Mouse (Mus musculus) midbrain, embryonic 10.5 days (tissue): ENCODE data around the gene Cyp2u1. TPM values are rescaled to one million over a fixed set of nuclear protein-coding genes. Genes with fewer than 3 reads are reported as not detected.

Source experiments
- DNase-seq: peaks from one replicate; pipeline ENCODE4 v3.0.0-alpha.2; 2017; ENCODE audit warnings: low spot score
- H3K27ac ChIP-seq: fragments of 300-500 bp; sonication (generic); replicated peaks from 2 replicates; pipeline ENCODE4 v1.5.1; 2016; ENCODE audit warnings: mild to moderate bottlenecking
- H3K27me3 ChIP-seq: fragments of 300-500 bp; sonication (generic); 2 replicates; pipeline ENCODE4 v1.6.1; 2016; ENCODE audit warnings: low read depth, mild to moderate bottlenecking; ENCODE audit not compliant: poor library complexity, severe bottlenecking
- H3K36me3 ChIP-seq: fragments of 300-500 bp; sonication (generic); 2 replicates; pipeline ENCODE4 v1.6.1; 2016; ENCODE audit warnings: mild to moderate bottlenecking, moderate library complexity
- H3K4me1 ChIP-seq: fragments of 300-500 bp; sonication (generic); 2 replicates; pipeline ENCODE4 v1.6.1; 2016
- H3K4me3 ChIP-seq: fragments of 300-500 bp; sonication (generic); 2 replicates; pipeline ENCODE4 v1.5.1; 2016; ENCODE audit warnings: mild to moderate bottlenecking, moderate library complexity
- H3K9me3 ChIP-seq: fragments of 300-500 bp; sonication (generic); replicated peaks from 2 replicates; pipeline ENCODE4 v1.6.1; 2016; ENCODE audit warnings: mild to moderate bottlenecking
- WGBS: fragments of 180-500 bp; shearing (Covaris S2); methylation state at CpG from one replicate; pipeline ENCODE4 v1.1.7; 2016; 5-methylcytosine and 5-hydroxymethylcytosine counted together
- polyA plus RNA-seq: library from polyadenylated mRNA; unstranded; fragments of >200 nt; fragmentation: Nextera tagmentation; extraction: Ambion mirVana; gene quantifications from 2 replicates; pipeline ENCODE4 v1.2.1, GENCODE M21; 2016

The Cyp2u1 gene
- polyA plus RNA-seq, 1 experiment from 2014 or later = 1.2 TPM

- no peak overlapping the region for H3K27ac ChIP-seq
- no peak for DNase-seq
- peaks cover 25% of the 10 kb centered on the region for H3K4me1 ChIP-seq
- H3K4me3 ChIP-seq = no peak overlapping the region
- 91% methylated on average over 8 of the region's 8 CpGs for WGBS
- H3K9me3 ChIP-seq = peaks cover 6% of the 10 kb centered on the region; the same call in 1 of the 2 replicates
- peaks cover 29% of the 10 kb centered on the region for H3K36me3 ChIP-seq
- peaks cover 49% of the 10 kb centered on the region for H3K27me3 ChIP-seq
Measured at GRCm38 (mm10) chr3:131265516-131265915, 37.5 kb downstream of the Cyp2u1 start.

- Histone ChIP-seq H3K27ac (no peak overlapping the region), H3K27me3 (peaks cover 39% of the 10 kb centered on the region), H3K36me3 (peaks cover 32% of the 10 kb centered on the region), H3K9me3 (peaks cover 7% of the 10 kb centered on the region; the same call in 1 of the 2 replicates), H3K4me1 (peaks cover 10% of the 10 kb centered on the region), H3K4me3 (no peak overlapping the region)
- no peak for DNase-seq
- WGBS = 68% methylated on average over 15 of the region's 15 CpGs
Measured at GRCm38 (mm10) chr3:131263766-131264486, 39.1 kb downstream of the Cyp2u1 start.

- WGBS = 93% methylated on average over 6 of the region's 6 CpGs
- Histone ChIP-seq H3K4me1 (peaks cover 8% of the 10 kb centered on the region), H3K4me3 (no peak overlapping the region), H3K36me3 (peaks cover 35% of the 10 kb centered on the region), H3K27me3 (peaks cover 6% of the 10 kb centered on the region; the same call in 1 of the 2 replicates), H3K9me3 (peaks cover 7% of the 10 kb centered on the region; the same call in 1 of the 2 replicates), H3K27ac (no peak overlapping the region)
- DNase-seq = no peak
Measured at GRCm38 (mm10) chr3:131260418-131260817, 42.6 kb downstream of the Cyp2u1 start.

- Histone ChIP-seq H3K36me3 (peaks cover 37% of the 10 kb centered on the region), H3K4me1 (peaks cover 8% of the 10 kb centered on the region), H3K27ac (no peak overlapping the region), H3K27me3 (no peaks in the 10 kb centered on the region), H3K9me3 (peaks cover 7% of the 10 kb centered on the region; the same call in 1 of the 2 replicates), H3K4me3 (no peak overlapping the region)
- no peak for DNase-seq
- 93% methylated on average over 9 of the region's 9 CpGs for WGBS
Measured at GRCm38 (mm10) chr3:131259392-131259965, 43.5 kb downstream of the Cyp2u1 start.

GRCm38 (mm10) chr3:131258921-131259320 is 44.1 kb downstream of the Cyp2u1 start:
- Histone ChIP-seq H3K36me3 (peaks cover 38% of the 10 kb centered on the region), H3K4me1 (peaks cover 3% of the 10 kb centered on the region), H3K9me3 (peaks cover 7% of the 10 kb centered on the region; the same call in 1 of the 2 replicates), H3K27ac (no peak overlapping the region), H3K27me3 (no peaks in the 10 kb centered on the region), H3K4me3 (no peak overlapping the region)
- 77% methylated on average over 3 of the region's 3 CpGs for WGBS
- DNase-seq = no peak

GRCm38 (mm10) chr3:131255399-131255981 is 47.5 kb downstream of the Cyp2u1 start:
- no peak for DNase-seq
- Histone ChIP-seq H3K4me1 (no peaks in the 10 kb centered on the region), H3K27me3 (no peaks in the 10 kb centered on the region), H3K9me3 (peaks cover under 1% of the 10 kb centered on the region; the same call in 1 of the 2 replicates), H3K27ac (no peak overlapping the region), H3K36me3 (peaks cover 16% of the 10 kb centered on the region), H3K4me3 (no peak overlapping the region)
- 97% methylated on average over 3 of the region's 3 CpGs for WGBS

GRCm38 (mm10) chr3:131254991-131255390 is 48.0 kb downstream of the Cyp2u1 start:
- no peak overlapping the region for H3K27ac ChIP-seq
- no peaks in the 10 kb centered on the region for H3K27me3 ChIP-seq
- no peak for DNase-seq
- no peaks in the 10 kb centered on the region for H3K4me1 ChIP-seq
- no peaks in the 10 kb centered on the region for H3K9me3 ChIP-seq
- no peak overlapping the region for H3K4me3 ChIP-seq
- WGBS = 90% methylated on average over 4 of the region's 4 CpGs
- H3K36me3 ChIP-seq = peaks cover 13% of the 10 kb centered on the region

GRCm38 (mm10) chr3:131251601-131252000 is 51.4 kb downstream of the Cyp2u1 start:
- H3K4me3 ChIP-seq = no peak overlapping the region
- H3K27ac ChIP-seq = no peak overlapping the region
- 91% methylated on average over 7 of the region's 7 CpGs for WGBS
- no peaks in the 10 kb centered on the region for H3K9me3 ChIP-seq
- H3K36me3 ChIP-seq = peaks cover 36% of the 10 kb centered on the region
- H3K27me3 ChIP-seq = no peaks in the 10 kb centered on the region
- DNase-seq = no peak
- H3K4me1 ChIP-seq = no peaks in the 10 kb centered on the region

- no peaks in the 10 kb centered on the region for H3K4me1 ChIP-seq
- peaks cover 40% of the 10 kb centered on the region for H3K36me3 ChIP-seq
- WGBS = 93% methylated on average over 13 of the region's 13 CpGs
Measured at GRCm38 (mm10) chr3:131250978-131251377, 52.0 kb downstream of the Cyp2u1 start.

GRCm38 (mm10) chr3:131250283-131250682 is 52.7 kb downstream of the Cyp2u1 start:
- WGBS = 99% methylated on average over 2 of the region's 2 CpGs

More at GRCm38 (mm10) chr3:131250978-131251377, 52.0 kb downstream of the Cyp2u1 start:
- Histone ChIP-seq H3K4me3 (no peak overlapping the region), H3K9me3 (no peaks in the 10 kb centered on the region), H3K27ac (no peak overlapping the region), H3K27me3 (no peaks in the 10 kb centered on the region)
- DNase-seq = no peak

GRCm38 (mm10) chr3:131248444-131248843 is 54.6 kb downstream of the Cyp2u1 start:
- H3K4me1 ChIP-seq = no peaks in the 10 kb centered on the region
- peaks cover 38% of the 10 kb centered on the region for H3K36me3 ChIP-seq
- no peak overlapping the region for H3K4me3 ChIP-seq
- 92% methylated on average over 10 of the region's 10 CpGs for WGBS
- no peak overlapping the region for H3K27ac ChIP-seq
- no peak for DNase-seq
- H3K9me3 ChIP-seq = no peaks in the 10 kb centered on the region
- no peaks in the 10 kb centered on the region for H3K27me3 ChIP-seq

More at GRCm38 (mm10) chr3:131250283-131250682, 52.7 kb downstream of the Cyp2u1 start:
- Histone ChIP-seq H3K27ac (no peak overlapping the region), H3K36me3 (peaks cover 40% of the 10 kb centered on the region), H3K4me3 (no peak overlapping the region), H3K9me3 (no peaks in the 10 kb centered on the region), H3K27me3 (no peaks in the 10 kb centered on the region), H3K4me1 (no peaks in the 10 kb centered on the region)
- DNase-seq = no peak

GRCm38 (mm10) chr3:131247851-131248250 is 55.2 kb downstream of the Cyp2u1 start:
- DNase-seq = no peak
- no peaks in the 10 kb centered on the region for H3K27me3 ChIP-seq
- H3K36me3 ChIP-seq = peaks cover 39% of the 10 kb centered on the region
- H3K4me1 ChIP-seq = no peaks in the 10 kb centered on the region
- H3K27ac ChIP-seq = no peak overlapping the region
- no peak overlapping the region for H3K4me3 ChIP-seq
- WGBS = 87% methylated on average over 5 of the region's 5 CpGs
- H3K9me3 ChIP-seq = no peaks in the 10 kb centered on the region

- 86% methylated on average over 6 of the region's 6 CpGs for WGBS
- no peak overlapping the region for H3K4me3 ChIP-seq
Measured at GRCm38 (mm10) chr3:131247447-131247846, 55.6 kb downstream of the Cyp2u1 start.

More at GRCm38 (mm10) chr3:131247447-131247846, 55.6 kb downstream of the Cyp2u1 start:
- Histone ChIP-seq H3K27me3 (no peaks in the 10 kb centered on the region), H3K27ac (no peak overlapping the region), H3K9me3 (no peaks in the 10 kb centered on the region), H3K36me3 (peaks cover 42% of the 10 kb centered on the region), H3K4me1 (no peaks in the 10 kb centered on the region)
- DNase-seq = no peak
